In genomic region chr10:69220296-69220695, GRCm38 (mm10) we compare ENCODE assay signal across 23 mouse cellular contexts. TPM values are rescaled to one million over a fixed set of nuclear protein-coding genes. Genes with fewer than 3 reads are reported as not detected.
DNase-seq lines count a peak whose midpoint lies in the region; ATAC-seq lines count a peak whose summit lies in the region.
"Had no signal": no experiment of that assay in that cellular context is flagged by ENCODE, and none has a peak within 500 bp of the region (broad histone marks: within the 10 kb centered on the region; RNA-seq: fewer than 3 reads in every experiment).

No protein-coding gene starts in this region.

- no peak overlapping the region for H3K4me2 ChIP-seq in kidney, embryonic 14.5 days (replicated peaks; ENCODE audit: low read depth, low read length)
- H3K4me2 ChIP-seq: forebrain, embryonic 12.5 days; heart, embryonic 15.5 days; limb, embryonic 13.5 days; neural tube, embryonic 15.5 days had no signal

- intact Hi-C loops in left cerebral cortex, postnatal 4 days (cut with DNase I) = no loop called here

- H3K9ac ChIP-seq in kidney, embryonic 14.5 days (ENCODE audit: low read depth, low read length) = no peak overlapping the region
- H3K9ac ChIP-seq: forebrain, embryonic 12.5 days; heart, embryonic 15.5 days; limb, embryonic 13.5 days; neural tube, embryonic 15.5 days had no signal

- WGBS in kidney, embryonic 14.5 days = 75% methylated on average over 6 of the region's 6 CpGs

- no peaks in the 10 kb centered on the region for H3K27me3 ChIP-seq in kidney, embryonic 14.5 days (ENCODE audit: control insufficient read depth, insufficient read depth, low read length)
- H3K27me3 ChIP-seq: forebrain, embryonic 12.5 days; heart, embryonic 15.5 days; limb, embryonic 13.5 days; neural tube, embryonic 15.5 days had no signal

- peak; percentile 34 for DNase-seq in adrenal gland, adult 2 months
- no peak for DNase-seq in adrenal gland, postnatal 14 days
- DNase-seq in kidney, adult 11 months = peak; percentile 87
- DNase-seq in kidney, adult 9 months = peak; percentile 92
- no peak for DNase-seq in left cerebral cortex, postnatal 4 days
- DNase-seq: adrenal gland, postnatal 10 days; cerebellum, adult 18-20 months; cerebellum, postnatal 36 days; lung, adult 18-20 months; lung, postnatal 36 days; right cerebral cortex, postnatal 25 days had no signal

- peaks cover 12% of the 10 kb centered on the region; the same call in 1 of the 2 replicates for H3K36me3 ChIP-seq in kidney, embryonic 14.5 days (ENCODE audit: control insufficient read depth, insufficient read depth, low read length)

- H3K4me1 ChIP-seq in kidney, embryonic 14.5 days (ENCODE audit: control insufficient read depth, insufficient read depth, low read length) = no peaks in the 10 kb centered on the region
- H3K4me1 ChIP-seq in brown adipose tissue, adult 24 weeks (ENCODE audit: control insufficient read depth, insufficient read depth, insufficient read length, low read length) = peaks cover 14% of the 10 kb centered on the region
- H3K4me1 ChIP-seq: forebrain, embryonic 12.5 days; midbrain, embryonic 10.5 days; neural tube, embryonic 15.5 days had no signal

- no peaks in the 10 kb centered on the region for H3K9me3 ChIP-seq in kidney, embryonic 14.5 days (ENCODE audit: control insufficient read depth, low read length)
- H3K9me3 ChIP-seq: forebrain, embryonic 12.5 days; heart, embryonic 15.5 days; neural tube, embryonic 15.5 days had no signal

- no peak overlapping the region for H3K4me3 ChIP-seq in kidney, embryonic 14.5 days (ENCODE audit: low read length)
- peak overlapping the region; percentile 3; the same call in 1 of the 2 replicates for H3K4me3 ChIP-seq in brown adipose tissue, adult 24 weeks (ENCODE audit: insufficient read depth, low read depth, low read length)
- H3K4me3 ChIP-seq: forebrain, embryonic 12.5 days; heart, embryonic 15.5 days; limb, embryonic 13.5 days; midbrain, embryonic 10.5 days; neural tube, embryonic 15.5 days had no signal

- no peak for ATAC-seq in kidney, embryonic 14.5 days (ENCODE audit: low FRiP score, low TSS enrichment)
- no peak for ATAC-seq in activated CD4-positive, CD25-positive, alpha-beta regulatory T cell, adult 4 months
- ATAC-seq: CD4-positive, CD25-positive, alpha-beta regulatory T cell, adult 4 months; hindbrain, embryonic 16.5 days; intestine, postnatal 0 days had no signal

- no peak overlapping the region for H3K27ac ChIP-seq in kidney, embryonic 14.5 days (ENCODE audit: low read depth, low read length)
- H3K27ac ChIP-seq in brown adipose tissue, adult 24 weeks (replicated peaks; ENCODE audit: low read depth, low read length) = peak overlapping the region; percentile 39; the same call in 1 of the 2 replicates
- H3K27ac ChIP-seq: forebrain, embryonic 12.5 days; limb, embryonic 13.5 days; midbrain, embryonic 10.5 days; neural tube, embryonic 15.5 days had no signal

RNA-seq across cellular contexts. Expression of gene A930033H14Rik, which starts 7.4 kb away (rescaled TPM):
- total RNA-seq in adrenal gland, adult 2 months (2021) = 1 to 10 TPM; 2.0 to 2.5 TPM
- polyA plus RNA-seq in adrenal gland, adult 2 months (2012; rRNA removed) = 1.5 and 1.7 TPM in 2 replicates
- 2.4 and 3.7 TPM in 2 replicates for total RNA-seq in adrenal gland, postnatal 14 days (2021)
- 1.5 and 2.6 TPM in 2 replicates for polyA plus RNA-seq in kidney, embryonic 14.5 days (2014; fragmentation: Nextera tagmentation; extraction: Ambion mirVana)
- polyA plus RNA-seq in brown adipose tissue, adult 24 weeks (2012; ENCODE audit: insufficient read depth, insufficient read length, missing spikeins) = 1.4 and 3.2 TPM in 2 replicates
- polyA plus RNA-seq in activated CD4-positive, CD25-positive, alpha-beta regulatory T cell, adult 4 months (2017; shearing (Covaris generic)) = not detected
- total RNA-seq in left cerebral cortex, postnatal 4 days (2021) = 1 to 10 TPM; 6.2 to 6.5 TPM
- total RNA-seq: MEL had no signal
- polyA plus RNA-seq: CD4-positive, CD25-positive, alpha-beta regulatory T cell, adult 4 months had no signal

Comparison
In these comparisons a context has a peak if more than half of its experiments do, and no peak if none do; other contexts are left out.
1. DNase-seq: peak in adrenal gland, adult 2 months (single experiment), kidney, adult 11 months (single experiment) and kidney, adult 9 months (single experiment); none in adrenal gland, postnatal 14 days (single experiment) and left cerebral cortex, postnatal 4 days (single experiment).